Mouse (Mus musculus): ENCODE measurements around the gene Mocs3. TPM values are rescaled to one million over a fixed set of nuclear protein-coding genes. Genes with fewer than 3 reads are reported as not detected.

Gene Mocs3
- polyA plus RNA-seq, 1 experiment from 2014 or later, result 6.9 TPM

- H3K4me2 ChIP-seq (replicated peaks; ENCODE audit: low read depth, low read length), result no peak overlapping the region
- ATAC-seq (ENCODE audit: insufficient number of reproducible peaks, insufficient read depth, low FRiP score, low read depth), result no peak
- H3K9me3 ChIP-seq (ENCODE audit: control insufficient read depth, low read depth, low read length), result no peaks in the 10 kb centered on the region
- H3K27ac ChIP-seq (ENCODE audit: low read length), result no peak overlapping the region
- no peak overlapping the region for H3K4me3 ChIP-seq (ENCODE audit: low read depth, low read length)
- 32% methylated on average over 2 of the region's 2 CpGs for WGBS
- H3K9ac ChIP-seq (replicated peaks; ENCODE audit: low read depth, low read length), result no peak overlapping the region
- no peaks in the 10 kb centered on the region for H3K4me1 ChIP-seq (ENCODE audit: control insufficient read depth, insufficient read depth, low read length)
- H3K36me3 ChIP-seq (ENCODE audit: control insufficient read depth, insufficient read depth, low read length), result no peaks in the 10 kb centered on the region
- H3K27me3 ChIP-seq (ENCODE audit: control insufficient read depth, insufficient read depth, low read length), result no peaks in the 10 kb centered on the region
Observed at GRCm38 (mm10) chr2:168248856-168249245, 18.4 kb downstream of the Mocs3 start.

- no peak overlapping the region for H3K4me2 ChIP-seq (replicated peaks; ENCODE audit: low read depth, low read length)
- H3K4me1 ChIP-seq (ENCODE audit: control insufficient read depth, insufficient read depth, low read length), result no peaks in the 10 kb centered on the region
- no peak overlapping the region for H3K27ac ChIP-seq (ENCODE audit: low read length)
- whole genome bisulfite sequencing, result 22% methylated on average over 8 of the region's 8 CpGs
- H3K27me3 ChIP-seq (ENCODE audit: control insufficient read depth, insufficient read depth, low read length), result no peaks in the 10 kb centered on the region
- no peak overlapping the region for H3K9ac ChIP-seq (replicated peaks; ENCODE audit: low read depth, low read length)
- no peaks in the 10 kb centered on the region for H3K36me3 ChIP-seq (ENCODE audit: control insufficient read depth, insufficient read depth, low read length)
- H3K9me3 ChIP-seq (ENCODE audit: control insufficient read depth, low read depth, low read length), result no peaks in the 10 kb centered on the region
- H3K4me3 ChIP-seq (ENCODE audit: low read depth, low read length), result no peak overlapping the region
- ATAC-seq (ENCODE audit: insufficient number of reproducible peaks, insufficient read depth, low FRiP score, low read depth), result peak; percentile 49; the same call in 1 of the 2 replicates
Observed at GRCm38 (mm10) chr2:168250270-168250669, 19.8 kb downstream of the Mocs3 start.

GRCm38 (mm10) chr2:168252639-168253292 lies 22.3 kb downstream of the Mocs3 start:
- Histone ChIP-seq H3K9ac (replicated peaks; ENCODE audit: low read depth, low read length) (no peak overlapping the region), H3K9me3 (ENCODE audit: control insufficient read depth, low read depth, low read length) (no peaks in the 10 kb centered on the region), H3K27me3 (ENCODE audit: control insufficient read depth, insufficient read depth, low read length) (no peaks in the 10 kb centered on the region), H3K4me2 (replicated peaks; ENCODE audit: low read depth, low read length) (no peak overlapping the region), H3K27ac (ENCODE audit: low read length) (no peak overlapping the region), H3K4me3 (ENCODE audit: low read depth, low read length) (no peak overlapping the region), H3K4me1 (ENCODE audit: control insufficient read depth, insufficient read depth, low read length) (no peaks in the 10 kb centered on the region), H3K36me3 (ENCODE audit: control insufficient read depth, insufficient read depth, low read length) (no peaks in the 10 kb centered on the region)
- WGBS, result 14% methylated on average over 16 of the region's 16 CpGs
- ATAC-seq (ENCODE audit: insufficient number of reproducible peaks, insufficient read depth, low FRiP score, low read depth), result no peak

- H3K4me1 ChIP-seq (ENCODE audit: control insufficient read depth, insufficient read depth, low read length), result no peaks in the 10 kb centered on the region
- 34% methylated on average over 7 of the region's 7 CpGs for WGBS
- no peak for ATAC-seq (ENCODE audit: insufficient number of reproducible peaks, insufficient read depth, low FRiP score, low read depth)
- no peaks in the 10 kb centered on the region for H3K36me3 ChIP-seq (ENCODE audit: control insufficient read depth, insufficient read depth, low read length)
- no peak overlapping the region for H3K27ac ChIP-seq (ENCODE audit: low read length)
- no peaks in the 10 kb centered on the region for H3K9me3 ChIP-seq (ENCODE audit: control insufficient read depth, low read depth, low read length)
- no peak overlapping the region for H3K4me2 ChIP-seq (replicated peaks; ENCODE audit: low read depth, low read length)
- H3K27me3 ChIP-seq (ENCODE audit: control insufficient read depth, insufficient read depth, low read length), result no peaks in the 10 kb centered on the region
- H3K4me3 ChIP-seq (ENCODE audit: low read depth, low read length), result no peak overlapping the region
- H3K9ac ChIP-seq (replicated peaks; ENCODE audit: low read depth, low read length), result no peak overlapping the region
Observed at GRCm38 (mm10) chr2:168253822-168254221, 23.4 kb downstream of the Mocs3 start.

GRCm38 (mm10) chr2:168256506-168256905 lies 26.1 kb downstream of the Mocs3 start:
- H3K4me2 ChIP-seq (replicated peaks; ENCODE audit: low read depth, low read length), result no peak overlapping the region
- 61% methylated on average over 3 of the region's 3 CpGs for WGBS
- no peak overlapping the region for H3K27ac ChIP-seq (ENCODE audit: low read length)
- no peak overlapping the region for H3K4me3 ChIP-seq (ENCODE audit: low read depth, low read length)
- no peak for ATAC-seq (ENCODE audit: insufficient number of reproducible peaks, insufficient read depth, low FRiP score, low read depth)
- no peak overlapping the region for H3K9ac ChIP-seq (replicated peaks; ENCODE audit: low read depth, low read length)
- no peaks in the 10 kb centered on the region for H3K9me3 ChIP-seq (ENCODE audit: control insufficient read depth, low read depth, low read length)
- no peaks in the 10 kb centered on the region for H3K36me3 ChIP-seq (ENCODE audit: control insufficient read depth, insufficient read depth, low read length)
- no peaks in the 10 kb centered on the region for H3K27me3 ChIP-seq (ENCODE audit: control insufficient read depth, insufficient read depth, low read length)
- H3K4me1 ChIP-seq (ENCODE audit: control insufficient read depth, insufficient read depth, low read length), result no peaks in the 10 kb centered on the region

- 87% methylated on average over 4 of the region's 4 CpGs for WGBS
Observed at GRCm38 (mm10) chr2:168257188-168257587, 26.8 kb downstream of the Mocs3 start.

GRCm38 (mm10) chr2:168259046-168259445 lies 28.6 kb downstream of the Mocs3 start:
- H3K27me3 ChIP-seq (ENCODE audit: control insufficient read depth, insufficient read depth, low read length), result no peaks in the 10 kb centered on the region
- no peaks in the 10 kb centered on the region for H3K9me3 ChIP-seq (ENCODE audit: control insufficient read depth, low read depth, low read length)
- H3K4me1 ChIP-seq (ENCODE audit: control insufficient read depth, insufficient read depth, low read length), result no peaks in the 10 kb centered on the region
- no peak overlapping the region for H3K4me2 ChIP-seq (replicated peaks; ENCODE audit: low read depth, low read length)
- H3K4me3 ChIP-seq (ENCODE audit: low read depth, low read length), result no peak overlapping the region
- 86% methylated on average over 8 of the region's 8 CpGs for WGBS
- no peak for ATAC-seq (ENCODE audit: insufficient number of reproducible peaks, insufficient read depth, low FRiP score, low read depth)
- no peaks in the 10 kb centered on the region for H3K36me3 ChIP-seq (ENCODE audit: control insufficient read depth, insufficient read depth, low read length)
- H3K9ac ChIP-seq (replicated peaks; ENCODE audit: low read depth, low read length), result no peak overlapping the region
- H3K27ac ChIP-seq (ENCODE audit: low read length), result no peak overlapping the region

More at GRCm38 (mm10) chr2:168257188-168257587, 26.8 kb downstream of the Mocs3 start:
- Histone ChIP-seq H3K36me3 (ENCODE audit: control insufficient read depth, insufficient read depth, low read length) (no peaks in the 10 kb centered on the region), H3K27ac (ENCODE audit: low read length) (no peak overlapping the region), H3K4me2 (replicated peaks; ENCODE audit: low read depth, low read length) (no peak overlapping the region), H3K9ac (replicated peaks; ENCODE audit: low read depth, low read length) (no peak overlapping the region), H3K4me1 (ENCODE audit: control insufficient read depth, insufficient read depth, low read length) (no peaks in the 10 kb centered on the region), H3K27me3 (ENCODE audit: control insufficient read depth, insufficient read depth, low read length) (no peaks in the 10 kb centered on the region), H3K4me3 (ENCODE audit: low read depth, low read length) (no peak overlapping the region), H3K9me3 (ENCODE audit: control insufficient read depth, low read depth, low read length) (no peaks in the 10 kb centered on the region)
- ATAC-seq (ENCODE audit: insufficient number of reproducible peaks, insufficient read depth, low FRiP score, low read depth), result no peak

GRCm38 (mm10) chr2:168260124-168260523 lies 29.7 kb downstream of the Mocs3 start:
- H3K36me3 ChIP-seq (ENCODE audit: control insufficient read depth, insufficient read depth, low read length), result no peaks in the 10 kb centered on the region
- 68% methylated on average over 3 of the region's 3 CpGs for WGBS
- no peaks in the 10 kb centered on the region for H3K27me3 ChIP-seq (ENCODE audit: control insufficient read depth, insufficient read depth, low read length)
- no peak overlapping the region for H3K4me2 ChIP-seq (replicated peaks; ENCODE audit: low read depth, low read length)
- H3K9me3 ChIP-seq (ENCODE audit: control insufficient read depth, low read depth, low read length), result no peaks in the 10 kb centered on the region
- no peaks in the 10 kb centered on the region for H3K4me1 ChIP-seq (ENCODE audit: control insufficient read depth, insufficient read depth, low read length)
- no peak for ATAC-seq (ENCODE audit: insufficient number of reproducible peaks, insufficient read depth, low FRiP score, low read depth)
- H3K9ac ChIP-seq (replicated peaks; ENCODE audit: low read depth, low read length), result no peak overlapping the region
- H3K27ac ChIP-seq (ENCODE audit: low read length), result no peak overlapping the region
- no peak overlapping the region for H3K4me3 ChIP-seq (ENCODE audit: low read depth, low read length)

- Histone ChIP-seq H3K27ac (ENCODE audit: low read length) (no peak overlapping the region), H3K36me3 (ENCODE audit: control insufficient read depth, insufficient read depth, low read length) (no peaks in the 10 kb centered on the region), H3K4me3 (ENCODE audit: low read depth, low read length) (no peak overlapping the region), H3K9ac (replicated peaks; ENCODE audit: low read depth, low read length) (no peak overlapping the region), H3K4me1 (ENCODE audit: control insufficient read depth, insufficient read depth, low read length) (no peaks in the 10 kb centered on the region), H3K27me3 (ENCODE audit: control insufficient read depth, insufficient read depth, low read length) (no peaks in the 10 kb centered on the region), H3K4me2 (replicated peaks; ENCODE audit: low read depth, low read length) (no peak overlapping the region), H3K9me3 (ENCODE audit: control insufficient read depth, low read depth, low read length) (no peaks in the 10 kb centered on the region)
- WGBS, result 84% methylated on average over 10 of the region's 10 CpGs
- ATAC-seq (ENCODE audit: insufficient number of reproducible peaks, insufficient read depth, low FRiP score, low read depth), result no peak
Observed at GRCm38 (mm10) chr2:168260900-168261299, 30.5 kb downstream of the Mocs3 start.
